Mouse (Mus musculus) midbrain, embryonic 11.5 days (tissue): Measurements from ENCODE around the gene Catsperg1. TPM values are rescaled to one million over a fixed set of nuclear protein-coding genes. Genes with fewer than 3 reads are reported as not detected.
A peak's percentile ranks its signal among the peaks of the same experiment; 100 is the strongest.

Source experiments
- ATAC-seq: fragments of 200-750 bp; cut with Nextera tagmentation; 2 replicates; pipeline ENCODE4 v1.8.0; 2017; ENCODE audit warnings: moderate TSS enrichment, moderate library complexity; ENCODE audit not compliant: low FRiP score
- DNase-seq: peaks from one replicate; pipeline ENCODE4 v3.0.0; 2015; ENCODE audit warnings: low spot score; ENCODE audit errors: missing footprints
- H3K27ac ChIP-seq: fragments of 300-500 bp; sonication (generic); 2 replicates; pipeline ENCODE4 v1.5.1; 2014; ENCODE audit warnings: low read depth, low read length
- H3K27me3 ChIP-seq: fragments of 300-500 bp; sonication (generic); 2 replicates; pipeline ENCODE4 v1.6.1; 2014; ENCODE audit warnings: mild to moderate bottlenecking, low read length, moderate library complexity, mixed read lengths; ENCODE audit not compliant: control insufficient read depth, insufficient read depth
- H3K36me3 ChIP-seq: fragments of 300-500 bp; sonication (generic); 2 replicates; pipeline ENCODE4 v1.6.1; 2014; ENCODE audit warnings: mild to moderate bottlenecking, low read length, moderate library complexity, mixed read lengths; ENCODE audit not compliant: control insufficient read depth, insufficient read depth
- H3K4me1 ChIP-seq: fragments of 300-500 bp; sonication (generic); 2 replicates; pipeline ENCODE4 v1.6.1; 2014; ENCODE audit warnings: low read length; ENCODE audit not compliant: control insufficient read depth, insufficient read depth
- H3K4me2 ChIP-seq: fragments of 300-500 bp; sonication (generic); 2 replicates; pipeline ENCODE4 v1.6.1; 2014; ENCODE audit warnings: mild to moderate bottlenecking, moderate library complexity
- H3K4me3 ChIP-seq: fragments of 300-500 bp; sonication (generic); 2 replicates; pipeline ENCODE4 v1.5.1; 2014; ENCODE audit warnings: low read depth, low read length
- H3K9ac ChIP-seq: fragments of 300-500 bp; sonication (generic); 2 replicates; pipeline ENCODE4 v1.6.1; 2014; ENCODE audit warnings: low read length
- H3K9me3 ChIP-seq: fragments of 300-500 bp; sonication (generic); 2 replicates; pipeline ENCODE4 v1.6.1; 2016; ENCODE audit warnings: low read length; ENCODE audit not compliant: control insufficient read depth
- WGBS: fragments of 180-500 bp; shearing (Covaris S2); extraction: QIAGEN DNeasy Blood & Tissue Kit; methylation state at CpG from one replicate; pipeline ENCODE4 v1.1.7; 2014; 5-methylcytosine and 5-hydroxymethylcytosine counted together
- polyA plus RNA-seq: library from polyadenylated mRNA; unstranded; fragments of >200 nt; fragmentation: Nextera tagmentation; extraction: Ambion mirVana; gene quantifications from 2 replicates; pipeline ENCODE4 v1.2.1, GENCODE M21; 2014

Gene Catsperg1
- polyA plus RNA-seq, 1 experiment from 2014 or later: 0.36 TPM

GRCm38 (mm10) chr7:29234661-29235060, 20.8 kb upstream of the Catsperg1 start:
- no peak overlapping the region for H3K4me2 ChIP-seq
- H3K4me3 ChIP-seq: no peak overlapping the region
- no peaks in the 10 kb centered on the region for H3K36me3 ChIP-seq
- ATAC-seq (no peak), DNase-seq (peak; percentile 72)
- 71% methylated on average over 5 of the region's 5 CpGs for WGBS
- H3K9ac ChIP-seq: no peak overlapping the region
- H3K27ac ChIP-seq: no peak overlapping the region
- H3K4me1 ChIP-seq: peaks cover 15% of the 10 kb centered on the region
- H3K9me3 ChIP-seq: peaks cover 4% of the 10 kb centered on the region; the same call in 1 of the 2 replicates
- peaks cover 25% of the 10 kb centered on the region for H3K27me3 ChIP-seq

GRCm38 (mm10) chr7:29233745-29234144, 19.9 kb upstream of the Catsperg1 start:
- Histone ChIP-seq H3K27me3 (peaks cover 25% of the 10 kb centered on the region), H3K36me3 (no peaks in the 10 kb centered on the region), H3K4me3 (no peak overlapping the region), H3K4me2 (no peak overlapping the region), H3K27ac (no peak overlapping the region), H3K4me1 (peaks cover 9% of the 10 kb centered on the region), H3K9me3 (peaks cover 4% of the 10 kb centered on the region; the same call in 1 of the 2 replicates), H3K9ac (no peak overlapping the region)
- DNase-seq: peak; percentile 69
- 84% methylated on average over 6 of the region's 6 CpGs for WGBS
- no peak for ATAC-seq

GRCm38 (mm10) chr7:29232247-29233013, 18.6 kb upstream of the Catsperg1 start, which contains the start of gene Kcnk6:
Gene Kcnk6, minus strand, starts transcription at chr7:29232515.
- Histone ChIP-seq H3K27me3 (peaks cover 25% of the 10 kb centered on the region), H3K4me2 (peak within 1 kb of the TSS; percentile 59), H3K4me3 (peak within 1 kb of the TSS; percentile 37), H3K9ac (peak within 1 kb of the TSS; percentile 49), H3K27ac (no peak within 1 kb of the TSS), H3K9me3 (peaks cover 4% of the 10 kb centered on the region; the same call in 1 of the 2 replicates), H3K4me1 (peaks cover 6% of the 10 kb centered on the region), H3K36me3 (no peaks in the 10 kb centered on the region)
- DNase-seq (peak; percentile 89), ATAC-seq (no peak)
- WGBS: 2% methylated on average over 61 of the region's 62 CpGs

GRCm38 (mm10) chr7:29231517-29231916, 17.7 kb upstream of the Catsperg1 start:
- Histone ChIP-seq H3K4me3 (no peak overlapping the region), H3K9me3 (peaks cover 4% of the 10 kb centered on the region; the same call in 1 of the 2 replicates), H3K27me3 (peaks cover 25% of the 10 kb centered on the region), H3K4me1 (peaks cover 6% of the 10 kb centered on the region), H3K9ac (no peak overlapping the region), H3K27ac (no peak overlapping the region), H3K36me3 (no peaks in the 10 kb centered on the region), H3K4me2 (no peak overlapping the region)
- 49% methylated on average over 3 of the region's 3 CpGs for WGBS
- ATAC-seq (no peak), DNase-seq (peak; percentile 84)

GRCm38 (mm10) chr7:29230560-29230959, 16.7 kb upstream of the Catsperg1 start:
- H3K9ac ChIP-seq: no peak overlapping the region
- H3K9me3 ChIP-seq: peaks cover 4% of the 10 kb centered on the region; the same call in 1 of the 2 replicates
- H3K36me3 ChIP-seq: no peaks in the 10 kb centered on the region
- WGBS: 24% methylated on average over 3 of the region's 3 CpGs
- H3K27ac ChIP-seq: no peak overlapping the region
- H3K27me3 ChIP-seq: peaks cover 25% of the 10 kb centered on the region
- peaks cover 6% of the 10 kb centered on the region for H3K4me1 ChIP-seq
- no peak overlapping the region for H3K4me2 ChIP-seq
- H3K4me3 ChIP-seq: no peak overlapping the region
- DNase-seq (peak; percentile 80), ATAC-seq (no peak)

- H3K9ac ChIP-seq: no peak overlapping the region
- WGBS: 79% methylated on average over 4 of the region's 4 CpGs
- no peak for DNase-seq
- H3K27ac ChIP-seq: no peak overlapping the region
- H3K36me3 ChIP-seq: no peaks in the 10 kb centered on the region
- no peak overlapping the region for H3K4me2 ChIP-seq
- H3K4me1 ChIP-seq: peaks cover 14% of the 10 kb centered on the region
- ATAC-seq: no peak
- H3K9me3 ChIP-seq: no peaks in the 10 kb centered on the region
- H3K4me3 ChIP-seq: no peak overlapping the region
- peaks cover 23% of the 10 kb centered on the region for H3K27me3 ChIP-seq
Observed at GRCm38 (mm10) chr7:29228202-29228601, 14.4 kb upstream of the Catsperg1 start.

- Histone ChIP-seq H3K27ac (no peak overlapping the region), H3K4me3 (no peak overlapping the region), H3K4me2 (peak overlapping the region; percentile 36; the same call in 1 of the 2 replicates), H3K9me3 (no peaks in the 10 kb centered on the region), H3K27me3 (peaks cover under 1% of the 10 kb centered on the region), H3K36me3 (no peaks in the 10 kb centered on the region), H3K9ac (0 out of 2 replicates have a peak overlapping the region, but pooled peaks have one; percentile 44), H3K4me1 (peaks cover 8% of the 10 kb centered on the region; the same call in 1 of the 2 replicates)
- no peak for ATAC-seq
- no peak for DNase-seq
- 73% methylated on average over 13 of the region's 13 CpGs for WGBS
Observed at GRCm38 (mm10) chr7:29225520-29225919, 11.7 kb upstream of the Catsperg1 start.

GRCm38 (mm10) chr7:29224756-29225394, 11.0 kb upstream of the Catsperg1 start:
- Histone ChIP-seq H3K4me2 (peak overlapping the region; percentile 36; the same call in 1 of the 2 replicates), H3K27me3 (no peaks in the 10 kb centered on the region), H3K27ac (no peak overlapping the region), H3K4me3 (0 out of 2 replicates have a peak overlapping the region, but pooled peaks have one; percentile 5), H3K36me3 (no peaks in the 10 kb centered on the region), H3K4me1 (peaks cover 8% of the 10 kb centered on the region; the same call in 1 of the 2 replicates), H3K9me3 (no peaks in the 10 kb centered on the region; the same call in 1 of the 2 replicates), H3K9ac (peak overlapping the region; percentile 44; the same call in 1 of the 2 replicates)
- DNase-seq: peak; percentile 83
- 10% methylated on average over 16 of the region's 16 CpGs for WGBS
- peak; percentile 42; the same call in 1 of the 2 replicates for ATAC-seq

GRCm38 (mm10) chr7:29214846-29215245, 1.0 kb upstream of the Catsperg1 start:
- H3K27ac ChIP-seq: no peak overlapping the region
- DNase-seq: no peak
- ATAC-seq: no peak
- H3K4me2 ChIP-seq: no peak overlapping the region
- H3K36me3 ChIP-seq: no peaks in the 10 kb centered on the region
- H3K9ac ChIP-seq: no peak overlapping the region
- no peaks in the 10 kb centered on the region for H3K4me1 ChIP-seq
- H3K4me3 ChIP-seq: no peak overlapping the region
- 46% methylated on average over 15 of the region's 15 CpGs for WGBS
- peaks cover 4% of the 10 kb centered on the region; the same call in 1 of the 2 replicates for H3K9me3 ChIP-seq
- peaks cover 12% of the 10 kb centered on the region for H3K27me3 ChIP-seq
